Mouse (Mus musculus) brown adipose tissue, adult 24 weeks (tissue): Measurements from ENCODE around the gene Zfp609. TPM values are rescaled to one million over a fixed set of nuclear protein-coding genes. Genes with fewer than 3 reads are reported as not detected.

Experiments used
- polyA plus RNA-seq: library from polyadenylated mRNA; stranded (reverse); fragments of >200 nt; gene quantifications from 2 replicates; pipeline ENCODE4 v1.2.4, GENCODE M21; 2012; ENCODE audit not compliant: missing spikeins, insufficient read depth, insufficient read length

Zfp609 gene
- polyA plus RNA-seq, 1 experiment = 12.2 TPM

Other genes starting within 250 kb of the Zfp609 start
- 6.2 and 7.5 TPM in 2 replicates for gene Plekho2, start 247.5 kb downstream of the Zfp609 start, polyA plus RNA-seq
- not detected in 2 replicates for gene Pif1, start 240.4 kb downstream of the Zfp609 start, polyA plus RNA-seq
- 72.4 and 81.8 TPM in 2 replicates for gene Rbpms2, start 197.9 kb downstream of the Zfp609 start, polyA plus RNA-seq
- gene Oaz2, start 159.6 kb downstream of the Zfp609 start, polyA plus RNA-seq = 52.7 and 66.3 TPM in 2 replicates
- gene Pclaf, start 62.7 kb upstream of the Zfp609 start, polyA plus RNA-seq = not detected in 2 replicates
- gene Trip4, start 81.2 kb upstream of the Zfp609 start, polyA plus RNA-seq = 16.4 and 18.9 TPM in 2 replicates
- 3.8 and 6.7 TPM in 2 replicates for gene Csnk1g1, start 81.4 kb upstream of the Zfp609 start, polyA plus RNA-seq
- gene Ppib, start 232.7 kb upstream of the Zfp609 start, polyA plus RNA-seq = 139 and 189 TPM in 2 replicates
- 0.46 TPM in 1 of 2 replicates, not detected in the other for gene Snx22, start 242.2 kb upstream of the Zfp609 start, polyA plus RNA-seq